Mouse (Mus musculus) liver, adult 2 months (tissue): ENCODE data around the gene Fgd3. TPM values are rescaled to one million over a fixed set of nuclear protein-coding genes. Genes with fewer than 3 reads are reported as not detected.

ENCODE experiments used
- DNase-seq: peaks from one replicate; pipeline ENCODE4 v3.0.0-alpha.2; 2011; ENCODE audit warnings: low read depth, low spot score; ENCODE audit errors: extremely low read depth
- H3K27ac ChIP-seq: fragments of 200-500 bp; replicated peaks from 2 replicates; pipeline ENCODE4 v1.5.1; 2012; ENCODE audit warnings: low read depth, mild to moderate bottlenecking, control low read depth, inconsistent platforms, low read length; ENCODE audit not compliant: insufficient read depth
- H3K27me3 ChIP-seq: fragments of 200-500 bp; 2 replicates; pipeline ENCODE4 v1.6.1; 2012; ENCODE audit warnings: mild to moderate bottlenecking, moderate library complexity, low read length, inconsistent platforms; ENCODE audit not compliant: control insufficient read depth, insufficient read depth
- H3K36me3 ChIP-seq: fragments of 200-500 bp; 2 replicates; pipeline ENCODE4 v1.6.1; 2012; ENCODE audit warnings: low read length, inconsistent platforms; ENCODE audit not compliant: control insufficient read depth, insufficient read depth
- H3K4me1 ChIP-seq: fragments of 200-500 bp; 2 replicates; pipeline ENCODE4 v1.6.1; 2011; ENCODE audit warnings: low read length; ENCODE audit not compliant: control insufficient read depth, insufficient read depth
- H3K4me3 ChIP-seq: fragments of 200-500 bp; 2 replicates; pipeline ENCODE4 v1.5.1; 2011; ENCODE audit warnings: low read depth, mild to moderate bottlenecking, control low read depth, low read length, moderate library complexity; ENCODE audit not compliant: insufficient read depth
- H3K79me2 ChIP-seq: fragments of 200-500 bp; 2 replicates; pipeline ENCODE4 v1.6.1; 2012; ENCODE audit warnings: inconsistent platforms, mild to moderate bottlenecking, low read length, moderate library complexity; ENCODE audit not compliant: control insufficient read depth, insufficient read depth
- H3K9ac ChIP-seq: fragments of 200-500 bp; 2 replicates; pipeline ENCODE4 v1.6.1; 2012; ENCODE audit warnings: low read depth, mild to moderate bottlenecking, control low read depth, inconsistent platforms, low read length
- CTCF ChIP-seq: fragments of 200-500 bp; IDR thresholded peaks from 2 replicates; pipeline ENCODE4 v1.5.1; 2011; ENCODE audit warnings: low read depth, low read length, control low read depth
- POLR2A ChIP-seq: fragments of 200-500 bp; IDR thresholded peaks from 2 replicates; pipeline ENCODE4 v1.6.1; 2011; ENCODE audit warnings: low read length, control low read depth; ENCODE audit not compliant: insufficient read depth; ENCODE audit errors: extremely low read depth
- WGBS: fragments of 180-500 bp; shearing (Covaris S2); methylation state at CpG from one replicate; pipeline ENCODE4 v1.1.7; 2018; 5-methylcytosine and 5-hydroxymethylcytosine counted together
- polyA plus RNA-seq: library from polyadenylated mRNA; depleted of rRNA; stranded (reverse); fragments of >200 nt; gene quantifications from 2 replicates; pipeline ENCODE4 v1.2.3, GENCODE M21; 2012
- total RNA-seq: library from RNA; depleted of rRNA; stranded (reverse); fragments of >200 nt; gene quantifications from 2 replicates; pipeline ENCODE4 v1.2.3, GENCODE M21; 2014

The Fgd3 gene
- total and polyA plus RNA-seq, 2 experiments = 0.51 to 0.65 TPM

GRCm38 (mm10) chr13:49225633-49226032 lies 94.5 kb downstream of the Fgd3 start:
- DNase-seq = no peak
- Histone ChIP-seq H3K27me3 (no peaks in the 10 kb centered on the region), H3K79me2 (no peaks in the 10 kb centered on the region), H3K4me3 (no peak overlapping the region), H3K9ac (no peak overlapping the region), H3K36me3 (no peaks in the 10 kb centered on the region), H3K4me1 (no peaks in the 10 kb centered on the region), H3K27ac (no peak overlapping the region)
- no peak for TF ChIP-seq CTCF
- no peak for TF ChIP-seq POLR2A
- 70% methylated on average over 4 of the region's 4 CpGs for WGBS

- Histone ChIP-seq H3K27ac (no peak overlapping the region), H3K4me3 (no peak overlapping the region), H3K27me3 (no peaks in the 10 kb centered on the region), H3K4me1 (no peaks in the 10 kb centered on the region), H3K36me3 (no peaks in the 10 kb centered on the region), H3K9ac (no peak overlapping the region), H3K79me2 (no peaks in the 10 kb centered on the region)
- no peak for TF ChIP-seq CTCF
- TF ChIP-seq POLR2A = no peak
- DNase-seq = no peak
- 80% methylated on average over 3 of the region's 3 CpGs for WGBS
These were observed 95.0 kb downstream of the Fgd3 start for GRCm38 (mm10) chr13:49225159-49225558.

- no peak for TF ChIP-seq CTCF
- no peak for TF ChIP-seq POLR2A
- 53% methylated on average over 6 of the region's 6 CpGs for WGBS
- no peak for DNase-seq
These were observed 95.4 kb downstream of the Fgd3 start for GRCm38 (mm10) chr13:49224729-49225128.

GRCm38 (mm10) chr13:49224314-49224713 lies 95.8 kb downstream of the Fgd3 start:
- DNase-seq = peak; percentile 47
- Histone ChIP-seq H3K36me3 (no peaks in the 10 kb centered on the region), H3K4me3 (no peak overlapping the region), H3K4me1 (no peaks in the 10 kb centered on the region), H3K9ac (no peak overlapping the region), H3K79me2 (no peaks in the 10 kb centered on the region), H3K27ac (no peak overlapping the region), H3K27me3 (no peaks in the 10 kb centered on the region)
- TF ChIP-seq CTCF = no peak
- TF ChIP-seq POLR2A = no peak
- WGBS = 16% methylated on average over 10 of the region's 10 CpGs

More at GRCm38 (mm10) chr13:49224729-49225128, 95.4 kb downstream of the Fgd3 start:
- no peak overlapping the region for H3K9ac ChIP-seq
- no peak overlapping the region for H3K27ac ChIP-seq
- no peaks in the 10 kb centered on the region for H3K79me2 ChIP-seq
- no peak overlapping the region for H3K4me3 ChIP-seq
- no peaks in the 10 kb centered on the region for H3K27me3 ChIP-seq
- H3K36me3 ChIP-seq = no peaks in the 10 kb centered on the region
- no peaks in the 10 kb centered on the region for H3K4me1 ChIP-seq

GRCm38 (mm10) chr13:49220912-49221311 lies 99.2 kb downstream of the Fgd3 start:
- no peaks in the 10 kb centered on the region for H3K27me3 ChIP-seq
- no peaks in the 10 kb centered on the region for H3K36me3 ChIP-seq
- peaks cover 2% of the 10 kb centered on the region for H3K4me1 ChIP-seq
- H3K9ac ChIP-seq = no peak overlapping the region
- H3K27ac ChIP-seq = no peak overlapping the region
- TF ChIP-seq POLR2A (no peak), CTCF (no peak)
- DNase-seq = no peak
- no peak overlapping the region for H3K4me3 ChIP-seq
- H3K79me2 ChIP-seq = no peaks in the 10 kb centered on the region
- 45% methylated on average over 5 of the region's 5 CpGs for WGBS

- H3K79me2 ChIP-seq = no peaks in the 10 kb centered on the region; the same call in 1 of the 2 replicates
- TF ChIP-seq CTCF = no peak
- no peak for TF ChIP-seq POLR2A
- no peak for DNase-seq
- H3K27me3 ChIP-seq = no peaks in the 10 kb centered on the region
- no peak overlapping the region for H3K4me3 ChIP-seq
- no peaks in the 10 kb centered on the region for H3K36me3 ChIP-seq
- WGBS = 92% methylated on average over 4 of the region's 4 CpGs
- H3K27ac ChIP-seq = no peak overlapping the region
- H3K4me1 ChIP-seq = peaks cover 9% of the 10 kb centered on the region
- H3K9ac ChIP-seq = no peak overlapping the region
These were observed 100.7 kb downstream of the Fgd3 start for GRCm38 (mm10) chr13:49219367-49219766.
